Mouse (Mus musculus): ENCODE results near the gene Vav3.

- TF ChIP-seq CTCF (IDR thresholded peaks at IDR 0.05; ENCODE audit: low read depth), result no peak
- no peak for TF ChIP-seq EP300 (IDR thresholded peaks at IDR 0.05; ENCODE audit: low read depth)
Measured at GRCm38 (mm10) chr3:109600699-109601451, 260.4 kb downstream of the Vav3 start.
